Mouse (Mus musculus) kidney, postnatal 0 days (tissue): ENCODE measurements around the gene Gm10647. TPM values are rescaled to one million over a fixed set of nuclear protein-coding genes. Genes with fewer than 3 reads are reported as not detected.

ENCODE experiments used
- ATAC-seq: fragments of 200-750 bp; cut with Nextera tagmentation; replicated peaks from 2 replicates; pipeline ENCODE4 v1.8.0; 2017; ENCODE audit warnings: low read depth, moderate number of reproducible peaks, moderate TSS enrichment, moderate library complexity; ENCODE audit not compliant: low FRiP score
- DNase-seq: peaks from one replicate; pipeline ENCODE4 v3.0.0-alpha.2; 2016; ENCODE audit warnings: low spot score
- H3K27ac ChIP-seq: fragments of 300-500 bp; sonication (generic); 2 replicates; pipeline ENCODE4 v1.5.1; 2014; ENCODE audit warnings: mild to moderate bottlenecking
- H3K27me3 ChIP-seq: fragments of 300-500 bp; sonication (generic); 2 replicates; pipeline ENCODE4 v1.6.1; 2014; ENCODE audit warnings: low read length, mixed read lengths; ENCODE audit not compliant: insufficient read depth
- H3K36me3 ChIP-seq: fragments of 300-500 bp; sonication (generic); 2 replicates; pipeline ENCODE4 v1.6.1; 2014; ENCODE audit warnings: low read length, mixed read lengths; ENCODE audit not compliant: insufficient read depth
- H3K4me1 ChIP-seq: fragments of 300-500 bp; sonication (generic); replicated peaks from 2 replicates; pipeline ENCODE4 v1.6.1; 2014; ENCODE audit warnings: antibody characterized with exemption, low read length, mixed read lengths; ENCODE audit not compliant: insufficient read depth
- H3K4me2 ChIP-seq: fragments of 300-500 bp; sonication (generic); 2 replicates; pipeline ENCODE4 v1.6.1; 2014; ENCODE audit warnings: mild to moderate bottlenecking, low read length, moderate library complexity, mixed read lengths
- H3K4me3 ChIP-seq: fragments of 300-500 bp; sonication (generic); replicated peaks from 2 replicates; pipeline ENCODE4 v1.5.1; 2014; ENCODE audit warnings: low read depth, low read length
- H3K9ac ChIP-seq: fragments of 300-500 bp; sonication (generic); 2 replicates; pipeline ENCODE4 v1.6.1; 2014; ENCODE audit warnings: low read depth, low read length
- H3K9me3 ChIP-seq: fragments of 300-500 bp; sonication (generic); replicated peaks from 2 replicates; pipeline ENCODE4 v1.6.1; 2016; ENCODE audit warnings: low read length, inconsistent platforms, mixed read lengths
- CTCF ChIP-seq: IDR thresholded peaks from 2 replicates; pipeline ENCODE4 v1.5.1; 2016; ENCODE audit warnings: antibody characterized with exemption, low read depth, mild to moderate bottlenecking, moderate library complexity
- WGBS: fragments of 180-500 bp; shearing (Covaris S2); extraction: QIAGEN DNeasy Blood & Tissue Kit; methylation state at CpG from one replicate; pipeline ENCODE4 v1.1.7; 2014; 5-methylcytosine and 5-hydroxymethylcytosine counted together
- polyA plus RNA-seq: library from polyadenylated mRNA; unstranded; fragments of >200 nt; fragmentation: Nextera tagmentation; extraction: Ambion mirVana; gene quantifications from 2 replicates; pipeline ENCODE4 v1.2.1, GENCODE M21; 2015

The Gm10647 gene
- polyA plus RNA-seq, result 0.29 and 0.40 TPM in 2 replicates

GRCm38 (mm10) chr9:66796739-66797138 lies at the start of gene Gm10647:
TSS of gene Gm10647 (plus strand) at chr9:66797039.
- Histone ChIP-seq H3K27me3 (no peaks in the 10 kb centered on the region), H3K9ac (no peak within 1 kb of the TSS), H3K4me3 (peak within 1 kb of the TSS; percentile 59), H3K27ac (peak within 1 kb of the TSS; percentile 47; the same call in 1 of the 2 replicates), H3K4me2 (peak within 1 kb of the TSS; percentile 80), H3K9me3 (no peaks in the 10 kb centered on the region), H3K36me3 (no peaks in the 10 kb centered on the region), H3K4me1 (no peaks in the 10 kb centered on the region)
- 75% methylated on average over 5 of the region's 5 CpGs for WGBS
- DNase-seq (no peak), ATAC-seq (no peak)
- TF ChIP-seq CTCF, result no peak

- no peak for ATAC-seq
- no peaks in the 10 kb centered on the region for H3K4me1 ChIP-seq
- no peak for DNase-seq
- H3K27ac ChIP-seq, result no peak overlapping the region
- TF ChIP-seq CTCF, result no peak
- H3K9me3 ChIP-seq, result no peaks in the 10 kb centered on the region
- no peak overlapping the region for H3K9ac ChIP-seq
- H3K4me2 ChIP-seq, result no peak overlapping the region
- no peak overlapping the region for H3K4me3 ChIP-seq
- H3K27me3 ChIP-seq, result no peaks in the 10 kb centered on the region
- H3K36me3 ChIP-seq, result 0 out of 2 replicates have a peak, but pooled peaks cover 3% of the 10 kb centered on the region
- 85% methylated on average over 15 of the region's 15 CpGs for WGBS
Observed at GRCm38 (mm10) chr9:66748390-66748789, 48.4 kb upstream of the Gm10647 start.

GRCm38 (mm10) chr9:66752849-66753248 lies 44.0 kb upstream of the Gm10647 start:
- no peak overlapping the region for H3K9ac ChIP-seq
- no peaks in the 10 kb centered on the region for H3K27me3 ChIP-seq
- no peak for TF ChIP-seq CTCF
- no peak overlapping the region for H3K4me2 ChIP-seq
- H3K4me3 ChIP-seq, result no peak overlapping the region
- no peak for DNase-seq
- no peak for ATAC-seq
- no peak overlapping the region for H3K27ac ChIP-seq
- H3K36me3 ChIP-seq, result no peaks in the 10 kb centered on the region
- 82% methylated on average over 6 of the region's 6 CpGs for WGBS
- H3K9me3 ChIP-seq, result no peaks in the 10 kb centered on the region
- H3K4me1 ChIP-seq, result no peaks in the 10 kb centered on the region

DNA sequence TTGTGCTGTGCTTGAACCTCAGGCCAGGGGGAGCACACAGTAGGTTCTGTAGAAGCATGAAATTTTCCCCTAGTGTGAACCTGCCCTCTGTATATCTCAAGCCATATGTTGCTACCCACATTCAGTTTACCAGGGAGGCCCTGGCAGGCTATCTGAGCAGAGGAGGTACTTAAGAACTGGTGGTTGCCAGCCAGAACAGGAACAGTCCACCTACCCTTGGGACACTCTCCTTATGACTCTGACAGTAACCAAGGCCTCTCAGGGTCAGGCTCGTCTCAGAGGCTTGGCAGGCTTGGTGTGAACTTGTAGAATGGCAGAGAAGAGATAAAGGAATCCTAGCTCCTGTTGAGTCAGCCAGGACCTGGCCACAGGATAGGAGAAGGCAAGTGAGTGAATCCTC lies 35.8 kb upstream of the Gm10647 start:
- no peak overlapping the region for H3K9ac ChIP-seq
- DNase-seq, result no peak
- H3K4me1 ChIP-seq, result no peaks in the 10 kb centered on the region
- no peak overlapping the region for H3K4me2 ChIP-seq
- no peak for ATAC-seq
- TF ChIP-seq CTCF, result no peak
- no peak overlapping the region for H3K4me3 ChIP-seq
- H3K27ac ChIP-seq, result no peak overlapping the region
- WGBS, result 67% methylated on average over 1 of the region's 1 CpGs
- H3K36me3 ChIP-seq, result no peaks in the 10 kb centered on the region
- H3K27me3 ChIP-seq, result no peaks in the 10 kb centered on the region
- H3K9me3 ChIP-seq, result no peaks in the 10 kb centered on the region

DNA sequence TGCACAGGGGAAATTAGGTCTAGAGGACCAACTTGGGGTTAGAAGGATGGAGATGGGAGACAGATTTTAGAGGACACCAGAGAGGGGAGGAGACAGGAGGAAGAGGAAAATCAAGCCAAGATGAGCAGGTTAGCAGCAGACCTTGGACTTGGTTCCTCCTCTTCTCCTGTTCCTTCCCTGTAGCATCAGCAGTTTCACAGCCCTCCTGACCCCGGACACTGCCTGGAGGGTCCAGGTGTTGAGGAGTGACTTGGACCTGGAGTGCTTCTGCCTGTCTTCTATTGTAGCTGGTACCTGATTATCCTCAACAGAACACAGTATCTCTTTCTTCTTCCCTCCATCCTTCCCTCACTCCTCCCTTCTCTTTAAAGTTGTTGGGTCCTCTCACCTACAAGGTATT lies 28.1 kb upstream of the Gm10647 start:
- Histone ChIP-seq H3K27ac (peak overlapping the region; percentile 54; the same call in 1 of the 2 replicates), H3K4me1 (no peaks in the 10 kb centered on the region), H3K9ac (no peak overlapping the region), H3K4me2 (no peak overlapping the region), H3K36me3 (no peaks in the 10 kb centered on the region), H3K27me3 (no peaks in the 10 kb centered on the region), H3K9me3 (no peaks in the 10 kb centered on the region), H3K4me3 (no peak overlapping the region)
- 78% methylated on average over 1 of the region's 1 CpGs for WGBS
- TF ChIP-seq CTCF, result no peak
- peak; percentile 68 for ATAC-seq
- DNase-seq, result no peak

- Histone ChIP-seq H3K4me3 (no peak overlapping the region), H3K27ac (peak overlapping the region; percentile 60; the same call in 1 of the 2 replicates), H3K4me1 (no peaks in the 10 kb centered on the region), H3K27me3 (no peaks in the 10 kb centered on the region), H3K4me2 (no peak overlapping the region), H3K36me3 (no peaks in the 10 kb centered on the region), H3K9ac (no peak overlapping the region), H3K9me3 (no peaks in the 10 kb centered on the region)
- no peak for TF ChIP-seq CTCF
- 36% methylated on average over 3 of the region's 3 CpGs for WGBS
- DNase-seq (peak; percentile 63), ATAC-seq (peak; percentile 87)
Observed at GRCm38 (mm10) chr9:66769275-66769674, 27.6 kb upstream of the Gm10647 start.

DNA sequence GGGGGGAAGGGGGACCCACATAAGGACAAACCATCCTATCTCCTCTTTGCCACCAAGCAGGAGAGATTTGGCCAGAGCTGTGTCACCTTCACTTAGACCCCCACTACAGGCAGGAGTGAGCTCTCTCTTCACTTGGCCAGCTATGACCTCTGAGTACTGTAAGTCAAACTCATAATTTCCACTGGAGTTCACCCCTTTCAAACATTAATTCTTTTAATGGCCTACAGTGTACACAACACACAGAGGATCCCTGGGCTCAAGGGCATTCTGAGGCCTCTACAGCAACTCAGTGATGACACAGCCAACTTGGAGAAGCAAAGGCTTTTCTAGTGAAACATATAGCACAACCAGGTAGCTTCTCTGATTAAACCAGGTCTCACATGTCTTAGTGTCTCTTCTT lies 26.1 kb upstream of the Gm10647 start:
- Histone ChIP-seq H3K27ac (peak overlapping the region; percentile 66), H3K27me3 (no peaks in the 10 kb centered on the region), H3K9ac (no peak overlapping the region), H3K36me3 (no peaks in the 10 kb centered on the region), H3K9me3 (no peaks in the 10 kb centered on the region), H3K4me3 (no peak overlapping the region), H3K4me2 (no peak overlapping the region), H3K4me1 (no peaks in the 10 kb centered on the region)
- DNase-seq (peak; percentile 18), ATAC-seq (0 out of 2 replicates have a peak, but pooled peaks have one; percentile 33)
- TF ChIP-seq CTCF, result no peak
